Mouse (Mus musculus) adrenal gland, postnatal 14 days (tissue): ENCODE results near the gene Olfr357. TPM values are rescaled to one million over a fixed set of nuclear protein-coding genes. Genes with fewer than 3 reads are reported as not detected.

Experiments
- DNase-seq: peaks from one replicate; pipeline ENCODE4 v3.0.0; 2021; ENCODE audit warnings: mixed read lengths
- long read RNA-seq, 2 experiments: library from polyadenylated mRNA; stranded (forward); transcript quantifications; one replicate each; pipeline ENCODE4 v2.0.0; 2021
- total RNA-seq: library from RNA; stranded (reverse); gene quantifications from 2 replicates; pipeline ENCODE4 v1.2.3, GENCODE M21; 2021

Olfr357 gene
- not detected in 2 replicates for total RNA-seq
- long read RNA-seq, experiment 1 = 0 reads
- long read RNA-seq, experiment 2 = 0 reads

GRCm38 (mm10) chr2:36993527-36993926 is at the start of gene Olfr357:
TSS of gene Olfr357 (plus strand) at chr2:36993827.
- no peak for DNase-seq

DNA sequence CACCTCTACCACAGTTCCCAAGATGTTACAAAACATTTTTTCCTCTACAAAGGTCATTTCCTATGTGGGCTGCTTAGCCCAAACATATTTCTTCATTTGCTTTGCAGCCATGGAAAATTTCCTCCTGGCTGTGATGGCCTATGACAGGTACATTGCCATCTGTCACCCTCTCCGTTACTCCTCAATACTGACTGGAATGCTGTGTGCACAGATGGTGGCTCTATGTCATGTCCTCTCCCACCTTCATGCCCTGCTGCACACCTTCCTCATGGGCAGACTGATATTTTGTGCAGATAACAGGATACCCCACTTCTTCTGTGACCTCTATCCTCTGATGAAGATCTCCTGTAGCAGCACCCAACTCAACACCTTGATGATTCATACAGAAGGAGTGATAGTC is 3.4 kb downstream of the Olfr357 start:
- no peak for DNase-seq

- no peak for DNase-seq
These were observed 15.6 kb downstream of the Olfr357 start, which contains the start of gene Olfr358 for GRCm38 (mm10) chr2:37009235-37009634. TSS of gene Olfr358 (minus strand) at chr2:37009335.

Other genes starting within 250 kb of the Olfr357 start
- gene Olfr348, start 209.6 kb upstream of the Olfr357 start, total RNA-seq = not detected in 2 replicates
- gene Olfr50, start 203.3 kb upstream of the Olfr357 start, total RNA-seq = not detected in 2 replicates
- not detected in 2 replicates for gene Olfr3, start 176.8 kb upstream of the Olfr357 start, total RNA-seq
- not detected in 2 replicates for gene Olfr350, start 147.5 kb upstream of the Olfr357 start, total RNA-seq
- not detected in 2 replicates for gene Olfr351, start 131.2 kb upstream of the Olfr357 start, total RNA-seq
- not detected in 2 replicates for gene Olfr352, start 125.4 kb upstream of the Olfr357 start, total RNA-seq
- gene Olfr353, start 100.9 kb upstream of the Olfr357 start, total RNA-seq = not detected in 2 replicates
- not detected in 2 replicates for gene Olfr354, start 88.1 kb upstream of the Olfr357 start, total RNA-seq
- gene Olfr355, start 64.9 kb upstream of the Olfr357 start, total RNA-seq = not detected in 2 replicates
- gene Olfr356, start 56.7 kb upstream of the Olfr357 start, total RNA-seq = not detected in 2 replicates
- not detected in 2 replicates for gene Olfr358, start 15.5 kb downstream of the Olfr357 start, total RNA-seq
- not detected in 2 replicates for gene Olfr360, start 71.9 kb downstream of the Olfr357 start, total RNA-seq
- gene Olfr361, start 95.5 kb downstream of the Olfr357 start, total RNA-seq = not detected in 2 replicates
- not detected in 2 replicates for gene Olfr362, start 124.1 kb downstream of the Olfr357 start, total RNA-seq
- not detected in 2 replicates for gene Olfr364-ps1, start 145.5 kb downstream of the Olfr357 start, total RNA-seq
- gene Olfr365, start 194.4 kb downstream of the Olfr357 start, total RNA-seq = not detected in 2 replicates
- not detected in 2 replicates for gene Olfr366, start 217.7 kb downstream of the Olfr357 start, total RNA-seq